In the genomic region with DNA sequence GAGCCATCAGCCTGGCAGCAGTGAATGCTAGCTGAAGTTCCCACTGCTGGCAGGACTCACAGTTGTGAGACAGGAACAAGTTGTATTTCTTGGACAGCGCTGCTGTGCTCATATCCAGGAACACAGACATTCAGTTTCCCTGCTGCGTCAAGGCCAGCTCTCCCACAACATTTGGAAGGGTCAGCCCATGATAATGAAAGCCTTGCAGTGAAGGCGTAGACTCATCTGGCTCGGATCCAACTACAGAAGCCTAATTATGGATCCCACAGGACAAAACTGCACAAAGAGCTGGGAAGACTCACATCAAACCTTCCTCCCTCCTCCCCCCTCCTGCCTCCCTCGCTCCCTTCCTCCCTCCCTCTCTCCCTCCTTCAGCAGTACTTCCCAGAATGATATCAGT, we compare ENCODE assay signal across 9 mouse cellular contexts. TPM values are rescaled to one million over a fixed set of nuclear protein-coding genes. Genes with fewer than 3 reads are reported as not detected.
DNase-seq lines count a peak whose midpoint lies in the region.
"Had no signal": no experiment of that assay in that cellular context is flagged by ENCODE, and none has a peak within 500 bp of the region (broad histone marks: within the 10 kb centered on the region; RNA-seq: fewer than 3 reads in every experiment).

No protein-coding gene starts in this region.

- peak; percentile 16 for DNase-seq in embryo, embryonic 11.5 days (ENCODE audit: low read depth, low spot score)
- DNase-seq in embryo, embryonic 10 days (ENCODE audit: low spot score): no peak
- DNase-seq in cerebellum, postnatal 14 days: peak; percentile 39 to 41
- peak; percentile 22 for DNase-seq in gonadal fat pad, adult 2 months (ENCODE audit: low read depth)
- DNase-seq in kidney, adult 18-20 months: peak; percentile 40
- peak; percentile 77 to 81 for DNase-seq in left cerebral cortex, postnatal 10 days (ENCODE audit: extremely low spot score in 1 of 2, low spot score in 2 of 2)
- DNase-seq in ovary, postnatal 10 days (ENCODE audit: low spot score): peak; percentile 18
- no peak for DNase-seq in thymus, postnatal 10 days (ENCODE audit: low spot score in 2 of 2)

- intact Hi-C loops in left cerebral cortex, postnatal 10 days (cut with DNase I): no loop called here

RNA-seq across cellular contexts. Expression of a gene that starts 18.9 kb away (rescaled TPM):
- polyA plus RNA-seq in gonadal fat pad, adult 2 months (2012; rRNA removed): 0.07 TPM in 1 of 2 replicates, not detected in the other
- not detected for total RNA-seq in left cerebral cortex, postnatal 10 days (2021)
- polyA plus RNA-seq: cerebellum, adult 2 months had no signal

RNA-seq across cellular contexts. Expression of a gene that starts 34.0 kb away (rescaled TPM):
- 0.05 and 0.09 TPM in 2 replicates for polyA plus RNA-seq in gonadal fat pad, adult 2 months (2012; rRNA removed)
- not detected for total RNA-seq in left cerebral cortex, postnatal 10 days (2021)

Comparison
In these comparisons a context has a peak if more than half of its experiments do, and no peak if none do; other contexts are left out.
1. DNase-seq: peak in embryo, embryonic 11.5 days (single experiment), cerebellum, postnatal 14 days (2 of 2), gonadal fat pad, adult 2 months (single experiment), kidney, adult 18-20 months (single experiment), left cerebral cortex, postnatal 10 days (2 of 2) and ovary, postnatal 10 days (single experiment); none in embryo, embryonic 10 days (single experiment) and thymus, postnatal 10 days (0 of 2).